Mouse (Mus musculus): ENCODE data around the gene Rpl21. TPM values are rescaled to one million over a fixed set of nuclear protein-coding genes. Genes with fewer than 3 reads are reported as not detected.

The Rpl21 gene
- total and polyA plus RNA-seq, 3 experiments: 70.7 to 468 TPM; not detected in 1

- no peak overlapping the region for H3K4me3 ChIP-seq (ENCODE audit: control insufficient read depth in 1 of 2, insufficient read depth in 1 of 2, low read depth in 2 of 2, low read length in 2 of 2)
- H3K4me1 ChIP-seq (ENCODE audit: control insufficient read depth in 1 of 2, insufficient read depth in 2 of 2, low read length in 2 of 2): peaks cover 0 to 12% of the 10 kb centered on the region in 2 experiments; a peak in 2 of 4 replicates
- TF ChIP-seq MAFK (IDR thresholded peaks at IDR 0.05; ENCODE audit: borderline replicate concordance, low read depth, low read length) (no peak), KAT2A (conservative IDR thresholded peaks at IDR 0.05; ENCODE audit: low read depth, low read length) (no peak), ETS1 (IDR thresholded peaks at IDR 0.05; ENCODE audit: low read depth, low read length) (no peak), NELFE (IDR thresholded peaks at IDR 0.05; ENCODE audit: low read depth, low read length) (no peak), NRF1 (IDR thresholded peaks at IDR 0.05; ENCODE audit: insufficient read depth, low read depth, low read length, poor library complexity, severe bottlenecking) (no peak), GATA1 (IDR thresholded peaks at IDR 0.05; ENCODE audit: low read depth, low read length) (no peak), USF1 (IDR thresholded peaks at IDR 0.05; ENCODE audit: low read depth, low read length) (no peak), E2F4 (IDR thresholded peaks at IDR 0.05; ENCODE audit: borderline replicate concordance, low read depth, low read length) (no peak), TCF12 (IDR thresholded peaks at IDR 0.05; ENCODE audit: low read depth, low read length) (no peak), JUND (IDR thresholded peaks at IDR 0.05; ENCODE audit: low read depth, low read length) (no peak), TBP (IDR thresholded peaks at IDR 0.05; ENCODE audit: low read depth, low read length) (no peak), BHLHE40 (IDR thresholded peaks at IDR 0.05; ENCODE audit: borderline replicate concordance, low read depth, low read length) (no peak), MYB (IDR thresholded peaks at IDR 0.05; ENCODE audit: low read depth, low read length) (no peak), MYC (IDR thresholded peaks at IDR 0.05; ENCODE audit: low read depth, low read length) (no peak), TAL1 (IDR thresholded peaks at IDR 0.05; ENCODE audit: low read length) (no peak), POLR2AphosphoS5 (IDR thresholded peaks at IDR 0.05; ENCODE audit: borderline replicate concordance, low read depth, low read length) (no peak), ZKSCAN1 (IDR thresholded peaks at IDR 0.05; ENCODE audit: low read depth, low read length) (no peak)
- no peak overlapping the region for H3K27ac ChIP-seq (ENCODE audit: control insufficient read depth, low read depth, low read length)
- no peak for DNase-seq (ENCODE audit: low read depth, low spot score)
- H3K79me2 ChIP-seq (ENCODE audit: control insufficient read depth, insufficient read depth, low read length, poor library complexity): peaks cover 16% of the 10 kb centered on the region
- H3K27me3 ChIP-seq (ENCODE audit: control insufficient read depth in 1 of 2, insufficient read depth in 2 of 2, low read length in 2 of 2): no peaks in the 10 kb centered on the region
- no peak overlapping the region for H3K9ac ChIP-seq (ENCODE audit: control insufficient read depth, low read depth, low read length, poor library complexity, severe bottlenecking)
- H3K9me3 ChIP-seq (replicated peaks; ENCODE audit: insufficient read depth, low read length): no peaks in the 10 kb centered on the region
- peaks cover 3 to 11% of the 10 kb centered on the region in 2 experiments for H3K36me3 ChIP-seq (ENCODE audit: control insufficient read depth in 1 of 2, insufficient read depth in 2 of 2, low read length in 2 of 2)
Observed at GRCm38 (mm10) chr5:146829528-146829927, 3.2 kb upstream of the Rpl21 start.

- peaks cover 20% of the 10 kb centered on the region for H3K79me2 ChIP-seq (ENCODE audit: control insufficient read depth, insufficient read depth, low read length, poor library complexity)
- peaks cover 12 to 26% of the 10 kb centered on the region in 2 experiments for H3K36me3 ChIP-seq (ENCODE audit: control insufficient read depth in 1 of 2, insufficient read depth in 2 of 2, low read length in 2 of 2)
- peak overlapping the region; percentile 59 to 95 for H3K4me3 ChIP-seq (ENCODE audit: control insufficient read depth in 1 of 2, insufficient read depth in 1 of 2, low read depth in 2 of 2, low read length in 2 of 2)
- peak overlapping the region; percentile 75 for H3K27ac ChIP-seq (ENCODE audit: control insufficient read depth, low read depth, low read length)
- no peak for TF ChIP-seq USF1 (IDR thresholded peaks at IDR 0.05; ENCODE audit: low read depth, low read length)
- no peak for TF ChIP-seq ZC3H11A (IDR thresholded peaks at IDR 0.05; ENCODE audit: low read depth, low read length)
- TF ChIP-seq TCF12 (IDR thresholded peaks at IDR 0.05; ENCODE audit: low read depth, low read length): peak; percentile 62; the same call in 1 of the 2 replicates
- TF ChIP-seq ZMIZ1 (IDR thresholded peaks at IDR 0.05; ENCODE audit: low read depth, low read length): peak; percentile 72; the same call in 1 of the 2 replicates
- peak; percentile 75; the same call in 1 of the 2 replicates for TF ChIP-seq MXI1 (IDR thresholded peaks at IDR 0.05; ENCODE audit: low read depth, low read length)
- TF ChIP-seq EP300 (IDR thresholded peaks at IDR 0.05; ENCODE audit: low read depth in 1 of 2, low read length in 2 of 2): 0 out of 4 replicates have a peak, but pooled peaks of 1 of the 2 experiments have one; percentile 42
- no peak for TF ChIP-seq NRF1 (IDR thresholded peaks at IDR 0.05; ENCODE audit: insufficient read depth, low read depth, low read length, poor library complexity, severe bottlenecking)
- no peak for TF ChIP-seq ZKSCAN1 (IDR thresholded peaks at IDR 0.05; ENCODE audit: low read depth, low read length)
- TF ChIP-seq RAD21 (IDR thresholded peaks at IDR 0.05; ENCODE audit: low read depth, low read length): no peak
- no peak for TF ChIP-seq ZNF384 (IDR thresholded peaks at IDR 0.05; ENCODE audit: low read depth, low read length)
- peaks cover 0 to 14% of the 10 kb centered on the region in 2 experiments; a peak in 2 of 4 replicates for H3K4me1 ChIP-seq (ENCODE audit: control insufficient read depth in 1 of 2, insufficient read depth in 2 of 2, low read length in 2 of 2)
- H3K9ac ChIP-seq (ENCODE audit: control insufficient read depth, low read depth, low read length, poor library complexity, severe bottlenecking): peak overlapping the region; percentile 80
- no peak for DNase-seq (ENCODE audit: low read depth, low spot score)
- H3K27me3 ChIP-seq (ENCODE audit: control insufficient read depth in 1 of 2, insufficient read depth in 2 of 2, low read length in 2 of 2): no peaks in the 10 kb centered on the region
- no peaks in the 10 kb centered on the region for H3K9me3 ChIP-seq (replicated peaks; ENCODE audit: insufficient read depth, low read length)
Observed at GRCm38 (mm10) chr5:146832435-146832768, 288 bp upstream of the Rpl21 start.
